Mouse (Mus musculus) heart, postnatal 25 days (tissue): ENCODE results near the gene Poc1a. TPM values are rescaled to one million over a fixed set of nuclear protein-coding genes. Genes with fewer than 3 reads are reported as not detected.

Source experiments
- DNase-seq: peaks from one replicate; pipeline ENCODE4 v3.0.0; 2022; ENCODE audit warnings: low spot score
- intact Hi-C: fragments of 180-260 bp; cut with DNase I; formaldehyde crosslinking; loops from one replicate; pipeline ENCODE4 v1.15.1; 2025
- total RNA-seq, 2 experiments: library from RNA; stranded (reverse); gene quantifications; 2 replicates each; pipeline ENCODE4 v1.2.3; 2021

Poc1a gene
- total RNA-seq, 2 experiments from 2014 or later = 3.3 to 3.4 TPM

DNA sequence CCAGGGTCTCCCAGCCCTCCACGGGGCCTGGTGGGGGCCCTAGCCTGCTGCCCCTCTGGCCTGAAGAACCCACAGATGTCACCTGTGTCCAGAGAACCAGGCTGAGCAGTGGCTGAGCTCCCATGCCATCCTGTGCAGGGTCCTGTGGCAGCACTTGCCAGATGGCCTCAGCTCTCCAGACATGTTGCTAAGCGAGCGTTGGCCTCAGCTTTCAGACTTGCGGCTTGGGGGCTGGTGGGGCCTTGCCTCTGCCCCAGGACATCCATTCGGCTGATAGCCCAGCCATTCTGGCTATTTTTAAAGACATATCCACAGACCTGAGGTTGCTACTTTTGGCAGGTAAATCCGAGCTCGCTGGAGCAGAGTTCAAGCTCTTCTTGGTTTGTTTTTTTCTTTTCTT, 93.1 kb downstream of the Poc1a start:
- DNase-seq = no peak
- intact Hi-C loops = loop anchor here (5.0 kb wide), 1 partner anchor 67 kb away; no protein-coding TSS in a partner anchor

GRCm38 (mm10) chr9:106377247-106377646, 96.4 kb downstream of the Poc1a start:
- intact Hi-C loops = no loop called here
- no peak for DNase-seq

GRCm38 (mm10) chr9:106378045-106378444, 97.2 kb downstream of the Poc1a start:
- intact Hi-C loops = no loop called here

DNA sequence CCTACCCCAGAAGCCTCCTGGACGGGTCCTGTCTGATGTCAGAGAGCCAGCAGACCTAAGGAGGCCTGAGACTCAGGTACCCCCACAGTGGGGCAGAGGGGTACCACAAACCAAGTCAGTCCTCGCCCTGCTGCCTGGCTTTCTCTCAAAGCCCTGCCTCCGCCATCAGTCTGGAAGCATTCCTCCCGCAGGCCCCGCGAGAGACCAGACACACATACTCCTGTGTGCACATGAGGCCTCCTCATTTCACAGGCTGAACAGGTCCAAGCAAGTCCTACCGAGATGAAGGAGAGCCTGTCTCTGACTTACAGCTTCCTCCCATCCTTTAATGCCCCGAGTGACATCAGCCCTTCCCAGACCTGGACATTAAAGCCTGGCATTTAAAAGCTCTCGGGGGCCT, 97.9 kb downstream of the Poc1a start:
- DNase-seq = no peak
- intact Hi-C loops = no loop called here

More at GRCm38 (mm10) chr9:106378045-106378444, 97.2 kb downstream of the Poc1a start:
- no peak for DNase-seq

- DNase-seq = no peak
- intact Hi-C loops = no loop called here
Measured at GRCm38 (mm10) chr9:106386181-106386864, 105.5 kb downstream of the Poc1a start.

DNA sequence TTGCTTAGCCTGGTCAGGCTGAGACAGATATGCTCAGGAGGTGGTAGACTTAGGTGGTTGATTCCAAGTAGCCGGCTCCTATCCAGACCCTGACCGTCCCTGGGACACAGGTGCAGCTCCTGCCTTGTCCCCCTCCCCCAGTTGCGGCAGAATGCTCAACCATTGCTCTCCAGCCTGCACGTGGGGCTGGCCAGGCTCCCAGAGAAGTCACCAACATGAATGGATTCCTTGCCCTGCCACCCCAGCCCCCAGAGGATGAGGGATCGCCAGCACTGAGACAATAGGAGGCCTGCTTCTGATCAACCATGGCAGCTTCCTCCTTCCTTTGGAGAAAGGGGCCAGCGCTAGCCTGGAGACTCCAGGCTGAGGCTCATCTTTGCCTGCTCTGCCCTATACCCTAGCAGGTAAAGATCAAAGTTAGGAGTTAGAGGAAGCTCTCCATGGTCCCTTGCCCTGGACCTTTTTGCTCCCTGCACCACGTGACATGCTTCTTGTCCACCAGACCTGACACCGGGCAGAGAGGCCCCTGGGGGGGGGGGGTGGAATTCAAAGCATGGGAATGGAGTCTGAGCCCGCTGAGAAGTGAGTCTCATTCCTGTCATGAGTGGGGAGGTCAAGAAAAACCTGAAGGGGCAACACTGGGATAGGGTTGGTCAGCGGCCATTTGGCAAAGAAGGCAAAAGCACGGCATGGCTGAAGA, 112.1 kb downstream of the Poc1a start:
- DNase-seq = no peak
- intact Hi-C loops = no loop called here

- intact Hi-C loops = no loop called here
- no peak for DNase-seq
Measured at GRCm38 (mm10) chr9:106393548-106393947, 112.7 kb downstream of the Poc1a start.

- intact Hi-C loops = no loop called here
- DNase-seq = no peak
Measured at GRCm38 (mm10) chr9:106394649-106395602, 114.1 kb downstream of the Poc1a start.

DNA sequence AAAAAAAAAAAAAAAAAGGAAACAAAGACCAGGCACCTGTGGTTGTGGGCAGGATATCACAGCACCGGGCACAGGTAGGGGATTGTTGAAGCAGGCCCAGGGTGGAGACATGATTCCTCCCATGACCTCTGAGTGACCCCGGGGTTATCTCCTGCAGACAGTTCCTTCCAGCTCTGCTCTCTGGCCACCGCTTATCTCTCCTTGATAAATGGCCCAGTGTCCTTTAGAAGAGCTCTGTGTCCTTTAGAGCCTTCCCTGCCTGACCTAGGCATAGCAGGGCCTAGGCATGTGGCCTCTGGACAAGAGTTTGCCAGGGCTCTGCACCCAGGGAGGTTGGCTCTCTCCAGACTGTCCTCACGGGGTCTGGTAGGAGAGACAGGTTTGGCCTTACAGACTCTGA, 116.9 kb downstream of the Poc1a start:
- intact Hi-C loops = no loop called here
- no peak for DNase-seq

DNA sequence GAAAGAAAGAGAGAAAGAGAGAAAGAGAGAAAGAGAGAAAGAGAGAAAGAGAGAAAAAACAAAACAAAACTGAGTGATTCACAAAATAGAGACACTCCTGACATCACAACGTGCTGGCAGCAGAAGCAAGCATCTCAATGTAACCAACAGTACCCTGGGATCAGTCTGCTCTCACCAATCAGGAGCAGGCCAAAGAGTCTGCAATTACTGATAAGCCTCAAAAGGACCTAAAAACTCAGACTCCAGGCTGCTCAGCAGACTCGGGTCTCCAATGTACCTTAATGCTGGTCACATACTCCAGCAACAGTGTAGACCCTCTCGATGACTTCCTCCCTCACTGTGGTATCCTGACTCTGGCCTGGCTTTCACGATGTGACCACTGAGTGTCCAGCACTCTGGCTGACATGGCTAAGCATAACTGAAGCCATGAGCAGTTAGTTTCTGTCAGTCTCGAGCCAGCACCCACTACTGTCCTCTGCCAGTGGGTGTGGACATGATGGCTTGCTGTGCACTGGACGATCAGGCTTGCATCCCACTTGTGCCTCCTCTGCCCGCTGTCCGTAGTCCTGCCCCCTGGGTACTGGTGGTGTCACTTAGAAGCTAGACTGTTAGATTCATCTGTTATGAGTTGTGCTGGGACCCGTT, 117.9 kb downstream of the Poc1a start:
- DNase-seq = no peak
- intact Hi-C loops = no loop called here

DNA sequence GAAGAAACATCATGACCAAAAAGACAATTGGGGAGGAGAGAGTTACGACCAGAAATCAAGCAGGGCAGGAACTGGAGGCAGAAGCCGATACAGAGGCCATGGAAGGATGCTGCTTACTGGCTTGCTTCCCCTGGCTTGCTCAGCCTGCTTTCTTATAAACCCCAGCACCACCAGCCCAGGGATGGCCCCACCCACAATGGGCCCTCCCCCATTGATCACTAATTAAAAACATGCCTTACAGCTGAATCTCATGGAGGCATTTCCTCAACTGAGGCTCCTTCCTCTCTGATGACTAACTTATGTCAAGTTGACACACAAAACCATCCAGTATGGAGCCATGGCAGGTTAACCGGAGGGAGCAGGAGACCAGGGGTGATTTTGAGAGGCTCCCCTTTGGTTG, 118.9 kb downstream of the Poc1a start:
- no peak for DNase-seq
- intact Hi-C loops = no loop called here

Other genes starting within 250 kb of the Poc1a start
- gene Col6a4, start 184.3 kb upstream of the Poc1a start, total RNA-seq = not detected
- gene Glyctk, start 122.9 kb upstream of the Poc1a start, total RNA-seq = 1 to 10 TPM; 1.7 to 2.1 TPM
- 10 to 100 TPM; 42.6 to 45.8 TPM for gene Wdr82, start 110.1 kb upstream of the Poc1a start, total RNA-seq
- 10 to 100 TPM; 10.0 to 12.2 TPM for gene Ppm1m, start 81.3 kb upstream of the Poc1a start, total RNA-seq
- 100 to 1,000 TPM; 160 to 189 TPM for gene Twf2, start 78.0 kb upstream of the Poc1a start, total RNA-seq
- gene Tlr9, start 58.5 kb upstream of the Poc1a start, total RNA-seq = under 1 TPM; 0.52 to 0.64 TPM
- 100 to 1,000 TPM; 571 to 593 TPM for gene Alas1, start 32.4 kb upstream of the Poc1a start, total RNA-seq
- gene Dusp7, start 87.6 kb downstream of the Poc1a start, total RNA-seq = 10 to 100 TPM; 43.6 to 67.0 TPM
- gene Rpl29, start 148.4 kb downstream of the Poc1a start, total RNA-seq = 100 to 1,000 TPM; 296 to 309 TPM
- 10 to 100 TPM; 22.4 to 28.6 TPM for gene Acy1, start 157.3 kb downstream of the Poc1a start, total RNA-seq
- gene Abhd14b, start 166.4 kb downstream of the Poc1a start, total RNA-seq = 1 to 10 TPM; 6.3 to 6.7 TPM
- 10 to 100 TPM; 20.2 to 21.3 TPM for gene Abhd14a, start 166.6 kb downstream of the Poc1a start, total RNA-seq
- 10 to 100 TPM; 70.7 to 81.8 TPM for gene Pcbp4, start 172.2 kb downstream of the Poc1a start, total RNA-seq
- gene Gpr62, start 184.9 kb downstream of the Poc1a start, total RNA-seq = not detected
- gene Rrp9, start 194.9 kb downstream of the Poc1a start, total RNA-seq = 10 to 100 TPM; 19.7 to 23.5 TPM
- gene Parp3, start 195.9 kb downstream of the Poc1a start, total RNA-seq = 10 to 100 TPM; 30.1 to 33.5 TPM
- gene Iqcf1, start 218.9 kb downstream of the Poc1a start, total RNA-seq = not detected
- gene Iqcf5, start 233.5 kb downstream of the Poc1a start, total RNA-seq = not detected